Mouse (Mus musculus): ENCODE results near the gene Uck2.

The Uck2 gene

DNA sequence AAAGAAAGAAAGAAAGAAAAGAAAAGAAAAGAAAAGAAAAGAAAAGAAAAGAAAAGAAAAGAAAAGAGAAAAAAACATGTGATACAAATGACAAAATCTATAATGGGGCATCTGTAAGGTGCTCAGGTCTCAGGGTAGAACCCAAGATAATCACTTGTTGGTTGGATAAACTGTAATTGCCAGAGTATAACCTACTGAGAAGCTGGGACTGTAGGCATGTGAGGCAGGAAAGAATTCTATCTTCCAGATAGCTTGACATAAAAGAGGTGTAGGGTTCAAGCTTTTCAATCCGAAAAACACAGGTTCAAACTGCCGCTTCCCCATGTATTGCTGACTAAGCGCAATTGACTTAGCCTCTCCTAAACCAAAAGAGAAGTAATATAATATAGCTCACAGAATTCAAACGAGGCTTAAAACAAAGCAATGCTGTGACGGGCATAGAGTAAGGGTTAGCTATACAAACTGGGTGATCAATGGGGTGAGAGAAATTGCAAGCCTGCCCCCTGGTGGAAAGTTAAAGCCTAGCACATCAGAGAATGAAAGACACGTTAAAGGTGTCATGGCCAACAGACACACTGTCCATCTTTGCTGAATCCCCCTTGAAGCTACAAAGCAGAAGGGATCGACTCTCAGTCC is 73.0 kb downstream of the Uck2 start:
- peak; percentile 41 to 78 for DNase-seq (ENCODE audit: low spot score in 2 of 2)

GRCm38 (mm10) chr1:167208816-167209215 is 76.3 kb downstream of the Uck2 start:
- no peak for DNase-seq (ENCODE audit: low spot score in 2 of 2)

GRCm38 (mm10) chr1:167205177-167205750 is 79.9 kb downstream of the Uck2 start:
- no peak for DNase-seq (ENCODE audit: low spot score in 2 of 2)

GRCm38 (mm10) chr1:167204421-167204820 is 80.7 kb downstream of the Uck2 start:
- DNase-seq (ENCODE audit: low spot score in 2 of 2) = no peak

DNA sequence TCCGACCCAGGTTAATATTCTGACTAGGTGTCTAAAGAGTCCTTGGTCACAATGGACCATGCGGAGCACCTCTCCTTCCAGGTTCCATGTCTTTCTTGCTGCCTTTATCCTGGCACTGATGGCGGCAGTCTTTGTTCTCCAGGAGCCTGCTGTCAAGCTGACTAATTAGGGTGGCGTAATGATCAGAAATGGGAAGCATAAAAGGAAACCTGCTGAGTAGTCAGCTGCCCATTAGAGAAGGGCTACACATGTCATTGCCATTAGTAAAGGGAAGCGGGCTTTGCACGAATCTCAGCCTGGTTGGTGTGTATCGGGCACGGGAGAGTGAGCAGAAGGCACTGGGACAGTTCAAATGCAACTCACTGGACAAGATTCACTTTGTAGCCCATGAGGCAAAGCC is 90.4 kb downstream of the Uck2 start:
- no peak for DNase-seq (ENCODE audit: low spot score in 2 of 2)

DNA sequence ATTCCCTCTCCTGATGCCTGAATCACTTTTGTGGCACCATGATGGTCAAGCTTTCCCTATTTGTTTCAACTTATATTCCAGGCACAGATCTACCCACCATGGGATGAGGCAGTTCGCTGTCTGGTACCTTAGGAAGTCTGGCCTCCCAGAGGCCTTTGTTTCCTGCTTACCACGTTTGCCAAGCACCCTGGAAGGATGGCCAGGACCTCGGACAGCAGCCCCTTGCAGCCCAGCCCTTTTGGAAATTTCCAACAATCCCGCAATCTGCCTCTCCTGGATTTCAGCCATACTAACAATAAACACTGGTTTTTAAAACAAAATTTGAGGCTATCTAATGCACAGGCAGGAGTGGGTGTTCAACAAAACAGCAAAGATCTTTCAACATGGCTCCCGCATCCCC is 97.3 kb downstream of the Uck2 start:
- no peak for DNase-seq (ENCODE audit: low spot score in 2 of 2)

DNA sequence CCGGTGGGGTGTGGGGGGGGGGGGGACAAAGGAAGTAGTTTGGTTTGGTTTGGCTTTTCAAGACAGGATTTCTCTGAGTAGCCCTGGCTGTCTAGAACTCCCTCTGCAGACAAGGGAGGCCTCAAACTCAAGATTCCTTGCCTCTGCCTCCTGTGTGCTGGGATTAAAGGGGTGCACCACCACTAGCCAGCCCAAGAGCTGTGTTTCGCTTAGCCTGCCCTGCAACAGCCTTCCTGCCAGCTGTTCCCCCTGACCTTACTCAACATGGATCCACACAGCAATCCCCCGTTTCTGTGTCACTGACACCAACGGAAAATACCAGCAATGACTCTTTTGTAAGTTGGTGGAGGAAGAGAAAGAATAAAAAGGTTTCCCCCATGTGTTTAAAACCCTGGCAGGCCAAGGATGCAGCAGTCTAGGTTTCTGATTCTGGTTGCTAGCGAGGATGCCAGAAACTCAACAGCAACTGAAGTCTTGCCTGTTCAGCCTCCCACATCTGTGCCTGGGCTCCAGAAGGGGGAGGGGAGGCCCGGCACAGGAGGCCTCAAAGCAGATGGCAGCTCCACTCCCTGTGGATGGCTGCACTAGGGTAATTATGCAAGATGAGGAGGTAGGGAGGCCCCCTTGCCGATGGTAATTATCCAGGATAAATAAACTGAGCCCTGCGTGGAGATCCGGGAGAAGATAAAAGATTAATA is 103.1 kb downstream of the Uck2 start:
- no peak for DNase-seq (ENCODE audit: low spot score in 2 of 2)

All from spleen, postnatal 4 days (tissue).